Mouse (Mus musculus): Measurements from ENCODE around the gene Dpf2. TPM values are rescaled to one million over a fixed set of nuclear protein-coding genes. Genes with fewer than 3 reads are reported as not detected.

The Dpf2 gene
- polyA plus RNA-seq, 1 experiment = 69.3 TPM

DNA sequence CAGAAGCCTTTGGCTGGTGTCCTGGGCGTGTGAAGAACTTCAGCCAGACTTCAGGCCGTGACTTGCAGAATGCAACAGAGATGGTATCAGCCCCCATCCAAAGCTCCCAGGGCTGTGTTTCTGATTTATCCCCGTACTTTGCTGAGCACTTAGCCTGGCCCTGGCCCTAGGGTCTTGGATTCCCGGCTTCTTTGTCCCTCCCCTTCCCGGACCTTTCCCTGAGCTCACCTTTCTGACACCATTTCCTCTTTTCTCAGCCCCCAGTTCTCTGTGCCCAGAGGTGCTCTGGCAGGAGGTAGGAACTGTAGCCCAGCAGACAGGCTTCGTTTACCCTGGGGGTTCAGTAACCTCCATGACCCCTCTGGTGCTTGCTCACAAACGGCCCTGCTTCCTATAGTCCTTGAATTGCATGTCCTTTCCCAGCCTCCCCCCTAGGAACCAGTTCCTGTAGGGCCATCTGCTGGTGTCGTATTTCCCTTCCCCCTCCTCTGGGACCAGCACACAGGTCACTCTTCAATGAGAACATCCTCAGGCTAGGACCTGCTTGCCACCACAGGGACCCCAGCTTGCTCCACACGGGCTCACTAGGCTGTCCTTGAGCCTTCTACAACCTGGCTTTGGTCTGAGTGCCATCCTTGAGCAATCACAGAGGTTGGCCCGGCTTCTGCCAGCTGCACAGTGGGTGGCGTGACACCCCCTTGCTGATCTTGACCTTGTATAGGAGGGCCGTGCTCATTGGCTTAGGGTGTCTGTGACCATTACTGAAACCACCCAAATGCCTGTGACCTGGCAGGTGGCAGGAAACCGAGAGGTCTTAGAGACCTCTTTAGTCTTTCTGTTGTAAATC, 63.8 kb downstream of the Dpf2 start:
- Histone ChIP-seq H3K79me2 (ENCODE audit: control insufficient read depth, insufficient read depth) (peaks cover 63% of the 10 kb centered on the region), H3ac (ENCODE audit: control insufficient read depth, insufficient read length, low read depth) (peak overlapping the region; percentile 83), H3K79me3 (ENCODE audit: low read depth) (peaks cover 26% of the 10 kb centered on the region), H3K4me3 (ENCODE audit: insufficient read depth, poor library complexity, severe bottlenecking) (peak overlapping the region; percentile 40), H3K27me3 (ENCODE audit: control insufficient read depth, insufficient read depth, insufficient read length) (no peaks in the 10 kb centered on the region), H3K36me3 (ENCODE audit: control insufficient read depth, insufficient read depth) (peaks cover 21% of the 10 kb centered on the region)
- TF ChIP-seq FOSL1 (IDR thresholded peaks at IDR 0.05; ENCODE audit: insufficient read depth, low read length, poor library complexity, severe bottlenecking) (no peak), MYOG (IDR thresholded peaks at IDR 0.05; ENCODE audit: control insufficient read depth, extremely low read depth, insufficient read length) (no peak), CTCF (IDR thresholded peaks at IDR 0.05; ENCODE audit: control insufficient read depth, insufficient read depth, insufficient read length) (no peak), USF1 (IDR thresholded peaks at IDR 0.05; ENCODE audit: low read depth) (no peak), MAX (IDR thresholded peaks at IDR 0.05) (no peak), CEBPB (IDR thresholded peaks at IDR 0.05; ENCODE audit: low read depth) (peak; percentile 65)

DNA sequence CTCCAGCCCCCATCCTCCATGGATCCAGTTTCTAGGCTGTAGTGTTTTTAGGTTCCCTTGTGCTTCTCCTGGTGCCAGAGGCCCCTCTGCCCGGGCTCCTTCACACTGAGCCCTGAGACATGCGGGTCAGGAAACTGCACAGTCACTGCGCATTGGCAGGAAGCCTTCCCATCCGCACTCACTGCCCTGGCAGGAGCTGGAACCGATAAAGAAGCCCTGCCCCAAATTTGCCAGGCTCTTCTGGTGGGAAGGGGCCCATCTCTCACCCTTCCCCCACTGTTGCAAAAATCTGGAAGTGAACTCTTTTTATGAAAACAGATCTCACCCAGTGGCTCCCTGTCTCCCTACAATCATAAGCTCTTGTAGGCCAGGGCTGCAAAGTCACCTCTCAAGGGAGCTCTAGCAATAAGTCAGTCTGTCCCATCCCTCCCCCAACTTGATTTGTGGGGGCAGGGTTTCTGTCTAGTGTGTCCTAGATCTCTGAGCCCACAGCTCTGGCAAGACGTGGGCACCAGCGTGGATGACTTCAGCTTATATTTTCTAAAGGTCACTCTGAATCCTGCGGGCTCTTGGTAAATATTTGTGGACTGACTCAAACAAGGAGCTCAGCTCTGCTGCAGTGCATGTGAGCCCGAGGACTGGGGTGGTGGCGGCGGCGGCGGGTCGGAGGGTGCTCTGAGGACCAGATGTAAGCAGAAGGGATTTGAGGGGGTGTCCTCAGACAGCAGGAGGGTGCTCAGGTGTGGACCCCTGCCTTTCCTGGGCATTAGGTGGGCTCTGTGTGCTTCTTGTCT, 64.6 kb downstream of the Dpf2 start:
- Histone ChIP-seq H3K36me3 (ENCODE audit: control insufficient read depth, insufficient read depth) (peaks cover 24% of the 10 kb centered on the region), H3K79me2 (ENCODE audit: control insufficient read depth, insufficient read depth) (peaks cover 71% of the 10 kb centered on the region), H3K27me3 (ENCODE audit: control insufficient read depth, insufficient read depth, insufficient read length) (no peaks in the 10 kb centered on the region), H3K4me3 (ENCODE audit: insufficient read depth, poor library complexity, severe bottlenecking) (peak overlapping the region; percentile 40), H3K79me3 (ENCODE audit: low read depth) (peaks cover 34% of the 10 kb centered on the region), H3ac (ENCODE audit: control insufficient read depth, insufficient read length, low read depth) (peak overlapping the region; percentile 83)
- TF ChIP-seq MYOD1 (IDR thresholded peaks at IDR 0.05; ENCODE audit: control insufficient read depth, insufficient read length, low read depth) (no peak), CEBPB (IDR thresholded peaks at IDR 0.05; ENCODE audit: low read depth) (no peak), MYOG (IDR thresholded peaks at IDR 0.05; ENCODE audit: control insufficient read depth, extremely low read depth, insufficient read length) (no peak), USF1 (IDR thresholded peaks at IDR 0.05; ENCODE audit: low read depth) (no peak), CTCF (IDR thresholded peaks at IDR 0.05; ENCODE audit: control insufficient read depth, insufficient read depth, insufficient read length) (no peak), FOSL1 (IDR thresholded peaks at IDR 0.05; ENCODE audit: insufficient read depth, low read length, poor library complexity, severe bottlenecking) (no peak), MAX (IDR thresholded peaks at IDR 0.05) (no peak)

DNA sequence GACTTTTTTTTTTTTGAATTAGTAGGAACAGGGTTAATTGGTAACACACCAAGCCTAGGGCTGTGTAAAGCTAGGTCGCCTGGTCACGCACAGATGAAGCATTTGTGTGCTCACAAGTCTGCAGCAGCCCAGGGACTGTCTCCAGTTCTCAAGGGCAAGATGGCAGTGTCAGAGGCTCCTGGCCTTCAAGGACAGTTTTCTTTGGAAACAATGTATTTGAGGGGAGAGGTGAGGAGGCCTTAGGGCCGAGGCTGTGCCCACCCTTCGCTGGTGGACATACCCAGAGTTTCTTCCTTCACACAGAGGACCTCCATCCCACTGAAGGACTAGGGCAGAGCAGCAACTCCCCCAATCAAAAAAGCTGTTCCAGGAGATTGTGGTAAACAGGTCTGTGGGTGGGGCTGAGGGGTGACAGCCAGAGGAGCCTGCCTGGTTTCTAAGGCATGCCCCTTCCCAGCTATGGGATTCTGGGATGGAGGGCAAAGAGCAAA, 65.5 kb downstream of the Dpf2 start:
- H3K4me3 ChIP-seq (ENCODE audit: insufficient read depth, poor library complexity, severe bottlenecking) = peak overlapping the region; percentile 12

DNA sequence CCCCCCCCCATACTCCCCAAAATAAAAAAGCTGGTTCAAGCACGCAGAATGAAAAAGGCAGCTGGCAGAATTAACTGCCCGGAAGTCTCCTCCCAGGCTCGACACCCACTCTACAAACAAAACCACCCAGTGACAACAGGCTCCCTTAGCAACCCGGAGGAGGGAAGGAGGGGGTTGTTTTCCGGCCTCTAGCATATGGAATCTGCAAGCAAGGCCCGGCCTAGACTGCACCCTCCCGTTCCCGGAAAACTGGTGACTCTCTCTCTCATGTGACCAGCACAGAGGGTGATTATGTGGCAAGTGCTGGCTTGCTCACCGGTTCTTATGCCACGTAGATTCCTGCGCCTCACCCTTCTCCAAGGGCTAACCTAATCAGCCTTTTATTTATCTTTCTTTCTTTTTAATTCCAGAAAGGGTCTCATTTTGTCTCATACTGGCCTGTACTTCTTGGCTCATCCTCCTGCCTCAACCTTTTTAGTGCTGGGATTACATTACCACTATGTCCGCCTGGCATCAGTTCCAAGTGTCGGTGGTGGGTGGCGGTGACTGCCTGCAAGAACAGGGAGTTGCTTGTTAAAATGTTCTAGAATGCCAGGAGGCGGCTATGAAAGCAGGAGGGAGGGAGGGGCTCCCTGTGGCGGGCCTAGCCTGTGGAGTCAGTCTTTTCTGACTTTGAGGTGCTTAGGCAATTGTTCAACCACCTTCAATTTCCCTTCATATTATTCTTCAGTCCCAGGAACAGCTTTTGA, 66.1 kb downstream of the Dpf2 start:
- Histone ChIP-seq H3K27me3 (ENCODE audit: control insufficient read depth, insufficient read depth, insufficient read length) (no peaks in the 10 kb centered on the region), H3ac (ENCODE audit: control insufficient read depth, insufficient read length, low read depth) (peak overlapping the region; percentile 33), H3K79me2 (ENCODE audit: control insufficient read depth, insufficient read depth) (peaks cover 74% of the 10 kb centered on the region), H3K36me3 (ENCODE audit: control insufficient read depth, insufficient read depth) (peaks cover 28% of the 10 kb centered on the region), H3K79me3 (ENCODE audit: low read depth) (peaks cover 47% of the 10 kb centered on the region), H3K4me3 (ENCODE audit: insufficient read depth, poor library complexity, severe bottlenecking) (peak overlapping the region; percentile 16)
- TF ChIP-seq CEBPB (IDR thresholded peaks at IDR 0.05; ENCODE audit: low read depth) = peak; percentile 78
- TF ChIP-seq CTCF (IDR thresholded peaks at IDR 0.05; ENCODE audit: control insufficient read depth, insufficient read depth, insufficient read length) = no peak
- no peak for TF ChIP-seq MYOG (IDR thresholded peaks at IDR 0.05; ENCODE audit: control insufficient read depth, extremely low read depth, insufficient read length)
- peak; percentile 59 for TF ChIP-seq MAX (IDR thresholded peaks at IDR 0.05)
- peak; percentile 94 for TF ChIP-seq USF1 (IDR thresholded peaks at IDR 0.05; ENCODE audit: low read depth)
- TF ChIP-seq MYOD1 (IDR thresholded peaks at IDR 0.05; ENCODE audit: control insufficient read depth, insufficient read length, low read depth) = peak; percentile 46
- peak; percentile 47 for TF ChIP-seq FOSL1 (IDR thresholded peaks at IDR 0.05; ENCODE audit: insufficient read depth, low read length, poor library complexity, severe bottlenecking)

More for the DNA sequence above, 65.5 kb downstream of the Dpf2 start:
- peaks cover 42% of the 10 kb centered on the region for H3K79me3 ChIP-seq (ENCODE audit: low read depth)
- TF ChIP-seq CTCF (IDR thresholded peaks at IDR 0.05; ENCODE audit: control insufficient read depth, insufficient read depth, insufficient read length) (no peak), FOSL1 (IDR thresholded peaks at IDR 0.05; ENCODE audit: insufficient read depth, low read length, poor library complexity, severe bottlenecking) (no peak), USF1 (IDR thresholded peaks at IDR 0.05; ENCODE audit: low read depth) (no peak), MYOD1 (IDR thresholded peaks at IDR 0.05; ENCODE audit: control insufficient read depth, insufficient read length, low read depth) (no peak), MAX (IDR thresholded peaks at IDR 0.05) (no peak), CEBPB (IDR thresholded peaks at IDR 0.05; ENCODE audit: low read depth) (no peak), MYOG (IDR thresholded peaks at IDR 0.05; ENCODE audit: control insufficient read depth, extremely low read depth, insufficient read length) (no peak)
- peak overlapping the region; percentile 40 for H3ac ChIP-seq (ENCODE audit: control insufficient read depth, insufficient read length, low read depth)
- no peaks in the 10 kb centered on the region for H3K27me3 ChIP-seq (ENCODE audit: control insufficient read depth, insufficient read depth, insufficient read length)
- H3K36me3 ChIP-seq (ENCODE audit: control insufficient read depth, insufficient read depth) = peaks cover 24% of the 10 kb centered on the region
- peaks cover 72% of the 10 kb centered on the region for H3K79me2 ChIP-seq (ENCODE audit: control insufficient read depth, insufficient read depth)

Other genes with a start within 250 kb of the Dpf2 start
- 22.9 TPM for gene Sipa1, start 249.3 kb downstream of the Dpf2 start, polyA plus RNA-seq (2012; fragmentation: generic; extraction: Trizol)
- gene Map3k11, start 224.3 kb downstream of the Dpf2 start, polyA plus RNA-seq (2012; fragmentation: generic; extraction: Trizol) = 24.2 TPM
- gene Pcnx3, start 224.1 kb downstream of the Dpf2 start, polyA plus RNA-seq (2012; fragmentation: generic; extraction: Trizol) = 28.0 TPM
- 0.19 TPM for gene Kcnk7, start 208.6 kb downstream of the Dpf2 start, polyA plus RNA-seq (2012; fragmentation: generic; extraction: Trizol)
- 62.1 TPM for gene Ehbp1l1, start 186.7 kb downstream of the Dpf2 start, polyA plus RNA-seq (2012; fragmentation: generic; extraction: Trizol)
- gene Fam89b, start 183.4 kb downstream of the Dpf2 start, polyA plus RNA-seq (2012; fragmentation: generic; extraction: Trizol) = 129 TPM
- 128 TPM for gene Ltbp3, start 172.1 kb downstream of the Dpf2 start, polyA plus RNA-seq (2012; fragmentation: generic; extraction: Trizol)
- 69.6 TPM for gene Scyl1, start 141.6 kb downstream of the Dpf2 start, polyA plus RNA-seq (2012; fragmentation: generic; extraction: Trizol)
- 44.1 TPM for gene Frmd8, start 37.7 kb downstream of the Dpf2 start, polyA plus RNA-seq (2012; fragmentation: generic; extraction: Trizol)
- gene Slc25a45, start 35.2 kb downstream of the Dpf2 start, polyA plus RNA-seq (2012; fragmentation: generic; extraction: Trizol) = 5.5 TPM
- gene Tigd3, start 18.9 kb downstream of the Dpf2 start, polyA plus RNA-seq (2012; fragmentation: generic; extraction: Trizol) = 1.0 TPM
- gene Cdc42ep2, start 11.8 kb upstream of the Dpf2 start, polyA plus RNA-seq (2012; fragmentation: generic; extraction: Trizol) = 3.6 TPM
- 45.1 TPM for gene Pola2, start 51.2 kb upstream of the Dpf2 start, polyA plus RNA-seq (2012; fragmentation: generic; extraction: Trizol)
- gene Slc22a20, start 73.1 kb upstream of the Dpf2 start, polyA plus RNA-seq (2012; fragmentation: generic; extraction: Trizol) = not detected
- 36.9 TPM for gene Capn1, start 102.9 kb upstream of the Dpf2 start, polyA plus RNA-seq (2012; fragmentation: generic; extraction: Trizol)
- gene Syvn1, start 133.6 kb upstream of the Dpf2 start, polyA plus RNA-seq (2012; fragmentation: generic; extraction: Trizol) = 18.7 TPM
- gene Mrpl49, start 144.8 kb upstream of the Dpf2 start, polyA plus RNA-seq (2012; fragmentation: generic; extraction: Trizol) = 60.0 TPM
- 2,541 TPM for gene Fau, start 144.8 kb upstream of the Dpf2 start, polyA plus RNA-seq (2012; fragmentation: generic; extraction: Trizol)
- 49.8 TPM for gene Znhit2, start 148.2 kb upstream of the Dpf2 start, polyA plus RNA-seq (2012; fragmentation: generic; extraction: Trizol)
- gene Tm7sf2, start 155.4 kb upstream of the Dpf2 start, polyA plus RNA-seq (2012; fragmentation: generic; extraction: Trizol) = 14.7 TPM
- gene Vps51, start 164.2 kb upstream of the Dpf2 start, polyA plus RNA-seq (2012; fragmentation: generic; extraction: Trizol) = 55.2 TPM
- gene Tmem262, start 167.0 kb upstream of the Dpf2 start, polyA plus RNA-seq (2012; fragmentation: generic; extraction: Trizol) = not detected
- gene Gm28374, start 169.2 kb upstream of the Dpf2 start, polyA plus RNA-seq (2012; fragmentation: generic; extraction: Trizol) = 0.44 TPM
- gene Zfpl1, start 171.9 kb upstream of the Dpf2 start, polyA plus RNA-seq (2012; fragmentation: generic; extraction: Trizol) = 59.7 TPM
- gene Cdca5, start 172.0 kb upstream of the Dpf2 start, polyA plus RNA-seq (2012; fragmentation: generic; extraction: Trizol) = 33.0 TPM
- gene AC131692.1, start 181.4 kb upstream of the Dpf2 start, polyA plus RNA-seq (2012; fragmentation: generic; extraction: Trizol) = 0.36 TPM
- gene Naaladl1, start 192.8 kb upstream of the Dpf2 start, polyA plus RNA-seq (2012; fragmentation: generic; extraction: Trizol) = 0.16 TPM
- 44.7 TPM for gene Sac3d1, start 205.6 kb upstream of the Dpf2 start, polyA plus RNA-seq (2012; fragmentation: generic; extraction: Trizol)
- gene Snx15, start 215.3 kb upstream of the Dpf2 start, polyA plus RNA-seq (2012; fragmentation: generic; extraction: Trizol) = 22.7 TPM
- gene Batf2, start 228.0 kb upstream of the Dpf2 start, polyA plus RNA-seq (2012; fragmentation: generic; extraction: Trizol) = 0.04 TPM
- 78.3 TPM for gene Arl2, start 228.5 kb upstream of the Dpf2 start, polyA plus RNA-seq (2012; fragmentation: generic; extraction: Trizol)